Mouse (Mus musculus) limb, embryonic 11.5 days (tissue): Measurements from ENCODE around the gene Gm6588. TPM values are rescaled to one million over a fixed set of nuclear protein-coding genes. Genes with fewer than 3 reads are reported as not detected.

Source experiments
- ATAC-seq: fragments of 200-750 bp; cut with Nextera tagmentation; 2 replicates; pipeline ENCODE4 v1.8.0; 2017; ENCODE audit warnings: low read depth; ENCODE audit not compliant: insufficient number of reproducible peaks, low FRiP score, low TSS enrichment
- DNase-seq: peaks from one replicate; pipeline ENCODE4 v3.0.0-alpha.2; 2015; ENCODE audit warnings: low spot score
- H3K27ac ChIP-seq: fragments of 300-500 bp; sonication (generic); replicated peaks from 2 replicates; pipeline ENCODE4 v1.5.1; 2014; ENCODE audit warnings: low read depth, mild to moderate bottlenecking, low read length
- H3K27me3 ChIP-seq: fragments of 300-500 bp; sonication (generic); 2 replicates; pipeline ENCODE4 v1.6.1; 2014; ENCODE audit warnings: mild to moderate bottlenecking, low read length, mixed read lengths; ENCODE audit not compliant: control insufficient read depth, insufficient read depth
- H3K36me3 ChIP-seq: fragments of 300-500 bp; sonication (generic); 2 replicates; pipeline ENCODE4 v1.6.1; 2014; ENCODE audit warnings: mild to moderate bottlenecking, low read length, moderate library complexity, mixed read lengths; ENCODE audit not compliant: control insufficient read depth, insufficient read depth
- H3K4me1 ChIP-seq: fragments of 300-500 bp; sonication (generic); 2 replicates; pipeline ENCODE4 v1.6.1; 2014; ENCODE audit warnings: low read length, mixed read lengths; ENCODE audit not compliant: control insufficient read depth, insufficient read depth
- H3K4me2 ChIP-seq: fragments of 300-500 bp; sonication (generic); 2 replicates; pipeline ENCODE4 v1.6.1; 2014; ENCODE audit warnings: low read depth, mild to moderate bottlenecking, moderate library complexity; ENCODE audit not compliant: severe bottlenecking
- H3K4me3 ChIP-seq: fragments of 300-500 bp; sonication (generic); 2 replicates; pipeline ENCODE4 v1.5.1; 2014; ENCODE audit warnings: low read depth, low read length
- H3K9ac ChIP-seq: fragments of 300-500 bp; sonication (generic); 2 replicates; pipeline ENCODE4 v1.6.1; 2014; ENCODE audit warnings: mild to moderate bottlenecking, low read length
- H3K9me3 ChIP-seq: fragments of 300-500 bp; sonication (generic); 2 replicates; pipeline ENCODE4 v1.6.1; 2016; ENCODE audit warnings: low read length; ENCODE audit not compliant: control insufficient read depth
- WGBS: fragments of 180-500 bp; shearing (Covaris S2); extraction: QIAGEN DNeasy Blood & Tissue Kit; methylation state at CpG from one replicate; pipeline ENCODE4 v1.1.7; 2014; 5-methylcytosine and 5-hydroxymethylcytosine counted together
- polyA plus RNA-seq: library from polyadenylated mRNA; unstranded; fragments of >200 nt; fragmentation: Nextera tagmentation; extraction: Ambion mirVana; gene quantifications from 2 replicates; pipeline ENCODE4 v1.2.1, GENCODE M21; 2014

Gene Gm6588
- polyA plus RNA-seq, 1 experiment from 2014 or later, result not detected

GRCm38 (mm10) chr5:112418023-112418422, 31.2 kb upstream of the Gm6588 start:
- Histone ChIP-seq H3K9me3 (no peaks in the 10 kb centered on the region), H3K4me2 (no peak overlapping the region), H3K36me3 (no peaks in the 10 kb centered on the region), H3K4me1 (no peaks in the 10 kb centered on the region), H3K4me3 (no peak overlapping the region), H3K27me3 (no peaks in the 10 kb centered on the region), H3K27ac (no peak overlapping the region), H3K9ac (no peak overlapping the region)
- WGBS, result 64% methylated on average over 4 of the region's 4 CpGs
- no peak for ATAC-seq
- DNase-seq, result no peak

DNA sequence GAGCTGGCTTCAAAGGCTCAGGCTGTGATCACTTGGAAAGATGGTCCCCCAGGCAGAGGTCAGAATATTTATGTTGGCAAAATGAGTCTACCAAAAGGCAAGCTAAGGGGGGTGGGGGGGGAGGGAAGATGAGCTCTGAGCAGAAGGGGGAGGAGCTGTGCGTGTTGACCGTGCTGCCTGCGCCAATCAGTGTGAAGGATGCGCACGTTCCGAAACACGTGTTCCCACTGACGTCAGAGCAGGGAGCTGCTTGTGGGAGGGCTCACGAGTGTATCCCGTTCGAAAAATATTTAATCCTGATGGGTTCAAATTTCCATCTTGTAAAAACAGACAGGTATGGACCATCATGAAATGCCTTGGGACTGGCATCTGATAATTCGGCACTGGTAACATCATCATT, 29.7 kb upstream of the Gm6588 start:
- no peak overlapping the region for H3K27ac ChIP-seq
- H3K4me3 ChIP-seq, result no peak overlapping the region
- H3K4me2 ChIP-seq, result peak overlapping the region; percentile 8; the same call in 1 of the 2 replicates
- no peak for ATAC-seq
- WGBS, result 33% methylated on average over 12 of the region's 12 CpGs
- no peaks in the 10 kb centered on the region for H3K9me3 ChIP-seq
- no peak overlapping the region for H3K9ac ChIP-seq
- no peaks in the 10 kb centered on the region for H3K36me3 ChIP-seq
- DNase-seq, result no peak
- H3K4me1 ChIP-seq, result no peaks in the 10 kb centered on the region
- no peaks in the 10 kb centered on the region for H3K27me3 ChIP-seq

- Histone ChIP-seq H3K4me3 (no peak overlapping the region), H3K9ac (no peak overlapping the region), H3K27me3 (no peaks in the 10 kb centered on the region; the same call in 1 of the 2 replicates), H3K4me2 (no peak overlapping the region), H3K4me1 (peaks cover 6% of the 10 kb centered on the region; the same call in 1 of the 2 replicates), H3K36me3 (no peaks in the 10 kb centered on the region), H3K9me3 (no peaks in the 10 kb centered on the region), H3K27ac (no peak overlapping the region)
- no peak for ATAC-seq
- 91% methylated on average over 7 of the region's 7 CpGs for WGBS
- no peak for DNase-seq
These were observed 22.6 kb upstream of the Gm6588 start for GRCm38 (mm10) chr5:112426635-112427034.

DNA sequence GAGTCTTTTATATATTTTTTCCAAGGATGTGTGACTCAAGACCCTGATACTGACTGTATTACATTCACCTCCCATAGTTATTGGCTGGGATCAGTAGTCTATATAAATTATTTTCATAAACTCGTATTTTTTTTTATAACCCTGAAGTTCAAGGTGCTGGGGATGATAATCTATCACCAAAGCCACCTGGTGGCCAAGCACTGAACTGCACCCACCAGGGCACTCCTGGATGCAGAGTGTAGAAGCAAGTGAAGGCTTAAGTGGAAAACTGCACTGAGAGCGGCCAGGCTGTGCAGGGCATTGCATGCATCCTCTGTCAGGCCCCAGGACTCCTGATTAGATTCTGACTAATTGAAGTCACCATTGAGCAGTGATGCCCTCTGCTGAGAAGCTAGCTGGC, 21.9 kb upstream of the Gm6588 start:
- ATAC-seq (no peak), DNase-seq (peak; percentile 81)
- no peaks in the 10 kb centered on the region for H3K36me3 ChIP-seq
- no peak overlapping the region for H3K4me2 ChIP-seq
- H3K27ac ChIP-seq, result no peak overlapping the region
- 51% methylated on average over 2 of the region's 2 CpGs for WGBS
- H3K4me3 ChIP-seq, result no peak overlapping the region
- H3K4me1 ChIP-seq, result peaks cover 7% of the 10 kb centered on the region; the same call in 1 of the 2 replicates
- H3K9ac ChIP-seq, result no peak overlapping the region
- no peaks in the 10 kb centered on the region; the same call in 1 of the 2 replicates for H3K27me3 ChIP-seq
- no peaks in the 10 kb centered on the region for H3K9me3 ChIP-seq

- no peaks in the 10 kb centered on the region for H3K9me3 ChIP-seq
- DNase-seq (peak; percentile 82), ATAC-seq (no peak)
- no peak overlapping the region for H3K4me3 ChIP-seq
- no peaks in the 10 kb centered on the region; the same call in 1 of the 2 replicates for H3K27me3 ChIP-seq
- H3K4me1 ChIP-seq, result peaks cover 7% of the 10 kb centered on the region; the same call in 1 of the 2 replicates
- 14% methylated on average over 19 of the region's 19 CpGs for WGBS
- no peak overlapping the region for H3K9ac ChIP-seq
- no peaks in the 10 kb centered on the region for H3K36me3 ChIP-seq
- no peak overlapping the region; the same call in 1 of the 2 replicates for H3K4me2 ChIP-seq
- no peak overlapping the region for H3K27ac ChIP-seq
These were observed 20.3 kb upstream of the Gm6588 start for GRCm38 (mm10) chr5:112428944-112429343.

- H3K36me3 ChIP-seq, result no peaks in the 10 kb centered on the region
- H3K27ac ChIP-seq, result no peak overlapping the region
- no peaks in the 10 kb centered on the region for H3K9me3 ChIP-seq
- H3K4me1 ChIP-seq, result peaks cover 7% of the 10 kb centered on the region; the same call in 1 of the 2 replicates
- WGBS, result 18% methylated on average over 14 of the region's 14 CpGs
- H3K4me3 ChIP-seq, result no peak overlapping the region
- peak overlapping the region; percentile 13; the same call in 1 of the 2 replicates for H3K4me2 ChIP-seq
- no peak overlapping the region for H3K9ac ChIP-seq
- DNase-seq (peak; percentile 43), ATAC-seq (no peak)
- no peaks in the 10 kb centered on the region; the same call in 1 of the 2 replicates for H3K27me3 ChIP-seq
These were observed 18.0 kb upstream of the Gm6588 start for GRCm38 (mm10) chr5:112431120-112431775.

- WGBS, result 80% methylated on average over 5 of the region's 5 CpGs
- H3K4me3 ChIP-seq, result no peak overlapping the region
- no peak overlapping the region for H3K27ac ChIP-seq
- DNase-seq (no peak), ATAC-seq (no peak)
- H3K9me3 ChIP-seq, result no peaks in the 10 kb centered on the region
- no peaks in the 10 kb centered on the region for H3K36me3 ChIP-seq
- no peak overlapping the region for H3K9ac ChIP-seq
- H3K4me2 ChIP-seq, result no peak overlapping the region
- peaks cover 7% of the 10 kb centered on the region; the same call in 1 of the 2 replicates for H3K4me1 ChIP-seq
- H3K27me3 ChIP-seq, result no peaks in the 10 kb centered on the region; the same call in 1 of the 2 replicates
These were observed 17.2 kb upstream of the Gm6588 start for GRCm38 (mm10) chr5:112432033-112432432.

- Histone ChIP-seq H3K27ac (no peak overlapping the region), H3K9ac (no peak overlapping the region), H3K27me3 (no peaks in the 10 kb centered on the region; the same call in 1 of the 2 replicates), H3K4me3 (no peak overlapping the region), H3K4me2 (no peak overlapping the region), H3K4me1 (peaks cover 7% of the 10 kb centered on the region; the same call in 1 of the 2 replicates), H3K36me3 (no peaks in the 10 kb centered on the region), H3K9me3 (no peaks in the 10 kb centered on the region)
- ATAC-seq, result no peak
- WGBS, result 2% methylated on average over 8 of the region's 8 CpGs
- peak; percentile 88 for DNase-seq
These were observed 16.2 kb upstream of the Gm6588 start for GRCm38 (mm10) chr5:112433004-112433403.
